Mouse (Mus musculus) cerebellum, postnatal 25 days (tissue): ENCODE results near the gene Szt2.

Experiments
- DNase-seq, 2 experiments: peaks; one replicate each; pipeline ENCODE4 v3.0.0; 2021; ENCODE audit warnings: mixed read lengths in 2 of 2

Gene Szt2

DNA sequence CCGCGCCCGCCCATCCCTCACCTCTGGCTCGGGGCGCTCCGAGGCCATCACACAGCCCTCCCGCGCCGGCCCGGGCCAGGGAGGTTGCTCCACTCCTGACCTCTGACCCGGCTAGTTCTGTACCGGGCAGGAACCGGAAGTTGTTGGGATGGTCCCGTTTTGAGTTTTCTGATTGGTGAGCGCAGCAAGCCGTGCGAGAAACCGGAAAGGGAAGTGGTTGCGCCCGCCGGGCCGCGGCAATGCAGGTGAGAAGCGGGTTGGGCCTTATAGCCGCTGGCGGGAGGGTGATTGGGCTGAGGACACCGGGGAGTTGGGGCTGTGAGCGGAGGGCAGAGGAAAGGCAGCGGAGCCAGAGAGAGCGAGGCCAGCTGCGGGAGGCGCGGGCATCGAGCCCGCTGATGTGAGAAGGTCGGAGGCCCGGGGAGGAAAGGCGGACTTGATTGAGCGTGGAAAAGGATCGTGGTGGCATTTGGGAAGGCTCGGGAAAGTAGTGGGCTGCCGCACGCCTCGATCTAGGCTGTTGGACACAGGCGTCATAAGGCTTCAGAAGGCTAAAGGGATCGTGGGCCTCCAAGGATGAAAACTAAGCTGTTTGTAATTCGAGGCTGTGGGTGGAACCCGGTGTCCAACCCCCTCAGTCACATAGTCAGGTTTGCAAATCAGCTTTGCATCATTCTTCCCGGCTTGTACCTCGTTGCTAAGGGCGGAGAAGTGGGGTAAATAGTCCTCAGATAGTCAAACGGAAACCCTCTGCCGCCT is at the start of gene Szt2, which contains the start of gene Med8:
Gene Szt2 (minus strand): TSS at position 132 of the 759 bp plus-strand sequence.
Gene Med8 (plus strand): TSS at position 196 of the 759 bp plus-strand sequence.
- peak; percentile 89 to 91 for DNase-seq

DNA sequence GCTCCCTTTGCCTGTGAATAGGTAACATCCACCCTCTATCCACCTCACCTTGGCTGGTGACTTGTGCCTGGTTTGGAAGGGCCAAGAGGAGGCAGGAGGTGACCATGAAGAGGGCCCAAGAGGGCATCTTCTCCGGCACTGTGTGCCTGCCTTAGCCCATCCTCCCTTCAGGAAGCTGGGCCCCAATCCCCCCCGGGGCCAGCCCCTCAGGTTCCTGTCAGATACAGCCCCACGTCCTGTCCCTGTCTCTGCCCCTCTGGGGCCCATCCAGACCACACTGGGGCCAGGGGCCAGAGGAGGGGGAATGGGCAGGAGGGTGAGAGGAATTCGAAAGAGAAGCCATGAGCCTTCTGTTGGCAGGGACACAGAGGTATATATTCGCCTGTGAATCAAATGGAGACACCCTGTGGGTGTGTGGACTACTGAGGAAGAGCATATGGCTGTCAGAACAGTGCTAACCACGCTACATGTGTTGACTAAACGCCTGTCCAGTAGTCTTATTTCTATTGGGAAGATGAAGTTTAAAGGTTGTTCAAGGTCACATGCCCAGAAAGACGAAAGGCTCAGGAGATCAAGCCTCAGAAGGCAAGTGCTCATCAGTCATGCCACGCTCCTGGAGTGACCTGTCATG is 48.4 kb upstream of the Szt2 start, which contains the start of gene Mpl:
Gene Mpl (minus strand): TSS at position 169 of the 631 bp plus-strand sequence.
- DNase-seq: no peak

DNA sequence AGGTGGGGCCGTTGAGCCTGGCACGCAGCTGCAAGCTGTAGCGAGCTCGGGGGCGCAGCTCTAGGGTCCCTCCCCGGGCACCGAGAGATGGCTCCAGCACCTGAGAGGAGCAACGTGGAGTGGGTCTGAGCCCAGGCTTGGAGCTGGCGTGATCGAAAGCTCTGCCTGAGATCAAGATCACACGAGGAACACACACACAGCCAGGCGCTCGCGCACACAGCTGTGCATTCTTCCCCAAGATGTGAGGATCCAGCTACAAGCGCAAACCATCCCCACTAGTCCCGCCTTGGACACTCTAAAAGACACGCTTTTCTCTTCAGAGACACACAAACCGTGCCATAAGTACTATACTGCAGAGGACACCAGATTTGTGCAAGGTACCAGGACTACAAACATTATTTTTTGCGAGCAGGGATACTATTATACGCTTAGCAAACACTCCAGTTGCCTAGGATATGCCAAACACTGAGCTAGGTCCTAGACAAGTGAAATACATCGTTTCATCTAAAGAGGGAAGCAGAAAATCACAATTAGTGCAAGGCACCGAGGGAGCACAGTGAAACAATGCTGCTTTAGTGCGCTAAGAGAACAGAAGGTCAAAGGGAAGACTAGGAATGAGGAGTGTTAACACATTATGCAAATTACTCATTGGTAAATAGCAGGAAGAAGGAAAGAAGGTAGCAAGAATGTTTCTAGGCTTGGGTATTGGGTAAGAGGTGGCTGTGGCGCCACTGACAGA is 37.5 kb upstream of the Szt2 start:
- no peak for DNase-seq

DNA sequence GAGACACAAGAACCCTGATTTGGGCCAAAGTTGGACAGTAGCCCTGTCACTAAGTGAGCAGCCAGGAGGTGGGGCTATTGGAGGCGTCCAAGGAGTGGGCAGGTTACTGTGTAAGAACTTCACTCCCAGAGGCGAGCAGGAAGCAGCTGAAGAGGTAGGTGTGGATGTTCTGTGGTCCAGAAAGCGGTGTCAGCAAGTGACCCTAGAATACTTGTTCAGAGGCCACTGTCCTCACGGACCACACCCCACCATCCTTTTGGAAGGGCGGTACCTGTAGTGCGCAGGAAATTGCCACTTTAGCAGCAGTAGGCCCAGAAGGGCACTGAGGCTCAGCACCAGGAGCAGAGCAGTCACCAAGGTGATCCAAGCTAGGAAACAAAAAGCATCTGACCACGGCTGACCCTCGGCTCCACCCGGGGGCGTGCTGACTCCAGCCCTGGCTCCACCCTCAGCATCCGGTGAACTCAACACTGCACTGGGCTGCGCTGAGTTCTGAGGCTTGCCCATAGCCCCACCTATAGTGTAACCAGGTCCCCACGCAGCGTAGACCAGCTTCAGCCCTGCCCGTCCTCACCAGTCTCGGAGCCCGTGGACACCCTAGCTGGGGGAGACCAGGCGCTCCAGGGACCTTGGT is 36.8 kb upstream of the Szt2 start:
- DNase-seq: peak; percentile 22 to 32

DNA sequence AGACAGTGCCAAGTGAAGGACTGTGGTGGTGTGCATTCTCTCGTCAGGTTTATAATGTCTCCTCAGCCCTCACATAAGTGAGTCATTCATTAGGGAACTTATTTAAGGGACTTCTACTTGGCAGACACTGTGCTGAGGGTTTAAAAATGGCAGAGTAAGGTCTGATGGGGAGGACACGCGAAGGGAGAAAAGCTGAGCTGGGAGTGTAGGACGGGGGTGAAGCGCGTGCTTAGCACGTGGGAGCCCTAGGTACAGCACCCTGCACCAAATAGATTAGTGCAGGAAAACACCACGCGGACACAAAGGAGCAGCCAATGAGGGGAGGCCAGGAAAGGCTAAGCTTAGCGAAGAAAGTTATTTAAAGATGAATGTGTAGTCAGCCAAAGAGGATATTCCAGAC is 36.0 kb upstream of the Szt2 start:
- DNase-seq: no peak

DNA sequence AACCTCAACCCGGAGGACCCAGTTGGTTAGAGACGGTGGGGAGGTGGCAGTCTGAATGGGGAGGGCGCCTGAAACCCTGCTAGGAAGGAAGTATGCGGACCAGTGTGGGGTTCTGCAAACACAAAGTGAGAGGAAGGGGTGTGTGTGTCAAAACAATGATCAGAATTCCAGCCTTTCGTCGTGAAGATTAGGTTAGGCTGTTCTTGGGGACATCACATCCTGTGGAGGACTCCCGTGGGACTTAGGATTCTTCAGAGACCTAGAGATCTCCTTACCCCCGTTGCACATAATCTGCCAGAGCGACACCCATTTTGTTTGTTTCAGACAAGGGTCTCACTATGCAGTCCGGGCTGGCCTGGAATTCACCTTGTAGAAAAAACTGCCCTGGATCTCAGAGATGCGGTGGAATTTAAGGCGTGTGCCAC is 28.8 kb upstream of the Szt2 start:
- peak in 1 of 2 experiments; percentile 15 for DNase-seq

DNA sequence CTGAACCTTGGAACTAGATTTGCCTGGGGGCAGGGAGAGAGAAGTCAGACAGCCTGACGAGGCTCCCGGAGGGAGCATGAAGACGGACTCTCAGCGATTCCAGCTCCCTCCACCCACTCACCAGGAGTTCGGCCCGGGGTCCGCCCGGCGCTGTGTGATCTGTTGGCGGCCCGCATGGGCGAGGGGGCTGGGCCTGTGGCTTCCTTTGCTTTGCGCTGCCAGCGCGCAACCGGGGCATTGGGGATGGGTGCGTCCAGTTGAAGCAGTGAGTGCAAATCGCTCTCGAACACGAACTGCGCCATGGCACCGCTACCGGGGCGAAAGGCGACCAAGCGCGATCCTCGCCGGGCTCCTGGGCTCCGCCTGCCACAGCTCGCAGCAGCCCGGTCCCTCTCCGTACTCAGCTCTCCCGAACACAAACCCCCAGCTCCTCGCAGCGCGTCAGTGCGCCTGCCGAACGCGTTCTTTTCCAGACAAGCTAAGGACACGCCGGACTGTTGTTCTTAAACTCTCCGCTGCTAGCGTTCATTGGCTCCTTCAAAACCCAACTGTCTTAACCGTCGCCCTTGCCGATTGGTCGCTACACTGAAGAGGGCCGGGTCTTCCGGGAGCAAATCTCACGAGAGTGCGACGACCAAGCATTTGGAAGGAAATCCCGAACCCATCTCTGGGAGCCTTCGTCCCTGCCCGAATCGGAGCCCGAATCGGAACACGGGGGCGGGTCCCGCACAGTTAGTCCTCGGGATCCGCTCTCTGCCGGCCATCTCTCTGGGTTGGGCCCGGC is 27.9 kb upstream of the Szt2 start, which contains the start of gene Cdc20:
Gene Cdc20 (minus strand): TSS at position 533 of the 784 bp plus-strand sequence.
- DNase-seq: peak; percentile 82 to 86

DNA sequence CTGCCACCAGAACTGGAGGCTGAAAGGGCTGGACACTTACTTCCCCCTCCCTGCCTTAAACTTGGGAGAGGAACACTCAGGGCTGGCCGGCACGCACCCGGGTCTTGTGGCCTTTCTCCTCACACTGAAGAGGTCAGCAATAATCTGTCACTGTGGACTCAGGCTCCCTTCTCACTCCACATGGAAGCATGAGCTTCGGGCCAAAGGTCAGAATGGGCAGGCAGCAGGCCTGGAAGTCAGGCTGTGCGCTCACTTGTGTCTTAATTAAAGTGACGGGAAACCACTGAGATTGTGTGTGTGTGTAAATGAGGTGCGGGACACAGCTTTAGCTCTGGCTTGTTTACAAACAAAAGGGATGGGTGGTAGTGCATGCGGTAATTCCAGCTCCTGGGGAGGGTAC is 23.3 kb upstream of the Szt2 start:
- no peak for DNase-seq

DNA sequence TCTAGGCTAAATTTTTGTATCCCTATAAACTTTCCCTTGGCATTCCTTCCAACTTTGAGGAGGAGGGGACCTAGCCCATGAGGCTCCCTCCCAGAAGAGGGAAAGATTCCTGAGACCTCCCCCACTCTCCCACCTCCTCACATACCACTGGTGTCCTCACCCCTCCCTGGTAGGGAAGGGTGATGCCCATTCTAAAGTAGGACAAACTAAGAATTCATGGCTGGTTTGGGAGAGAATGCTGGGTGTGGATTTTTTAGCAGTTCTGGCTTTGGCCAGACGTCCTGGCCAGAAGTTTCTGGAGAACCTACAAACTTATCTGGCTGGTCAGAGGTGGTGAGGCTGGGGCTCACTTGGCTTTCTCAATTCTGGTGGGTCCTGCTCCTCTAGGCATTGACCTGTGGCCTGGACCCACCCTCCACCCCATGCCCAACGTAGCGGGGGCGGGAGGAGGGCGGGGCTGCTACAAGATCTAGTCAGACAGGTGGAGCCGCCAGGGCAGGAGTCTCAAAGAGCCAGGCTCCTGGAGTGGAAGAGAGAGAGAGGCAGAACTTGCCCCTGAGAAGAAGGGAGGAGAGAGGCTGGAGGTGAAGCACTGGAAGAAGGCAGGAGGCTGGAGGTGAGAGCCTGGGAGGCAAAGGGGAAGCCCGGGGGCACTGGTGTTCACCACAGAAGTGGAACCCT is 20.3 kb upstream of the Szt2 start:
- DNase-seq: no peak

DNA sequence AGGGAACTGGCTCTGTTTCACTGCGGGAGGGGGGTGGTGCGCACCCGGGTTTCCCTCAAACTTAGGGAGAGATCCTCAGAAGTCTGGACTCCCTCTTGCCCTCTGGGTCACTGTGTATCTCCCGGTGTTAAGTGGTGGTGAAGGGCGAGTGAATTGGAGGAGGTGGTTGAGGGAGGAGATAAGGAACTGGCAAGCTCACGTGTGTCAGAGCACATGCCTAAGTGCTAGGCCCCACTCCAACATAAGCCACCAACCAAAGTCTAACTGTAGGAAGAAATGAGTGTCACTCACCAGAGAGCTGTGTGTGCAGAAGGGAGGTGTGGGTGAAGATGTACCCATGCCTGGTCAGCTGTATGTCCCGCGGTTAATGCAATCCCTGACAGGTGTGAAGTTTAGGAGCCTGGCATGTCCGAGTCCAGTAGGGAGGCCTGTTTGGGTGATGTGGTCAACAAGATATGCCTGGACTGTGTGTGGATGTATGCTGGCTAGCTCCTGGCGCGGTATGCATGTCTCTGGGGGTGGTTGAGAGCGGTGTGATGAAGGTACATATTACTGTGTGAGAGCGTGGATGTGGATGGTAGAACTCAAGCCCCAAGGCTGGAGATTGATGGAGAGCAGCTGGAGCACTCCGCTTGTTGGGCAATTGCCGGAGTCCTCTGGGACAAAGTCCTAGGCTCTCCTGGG is 19.6 kb upstream of the Szt2 start:
- DNase-seq: no peak

DNA sequence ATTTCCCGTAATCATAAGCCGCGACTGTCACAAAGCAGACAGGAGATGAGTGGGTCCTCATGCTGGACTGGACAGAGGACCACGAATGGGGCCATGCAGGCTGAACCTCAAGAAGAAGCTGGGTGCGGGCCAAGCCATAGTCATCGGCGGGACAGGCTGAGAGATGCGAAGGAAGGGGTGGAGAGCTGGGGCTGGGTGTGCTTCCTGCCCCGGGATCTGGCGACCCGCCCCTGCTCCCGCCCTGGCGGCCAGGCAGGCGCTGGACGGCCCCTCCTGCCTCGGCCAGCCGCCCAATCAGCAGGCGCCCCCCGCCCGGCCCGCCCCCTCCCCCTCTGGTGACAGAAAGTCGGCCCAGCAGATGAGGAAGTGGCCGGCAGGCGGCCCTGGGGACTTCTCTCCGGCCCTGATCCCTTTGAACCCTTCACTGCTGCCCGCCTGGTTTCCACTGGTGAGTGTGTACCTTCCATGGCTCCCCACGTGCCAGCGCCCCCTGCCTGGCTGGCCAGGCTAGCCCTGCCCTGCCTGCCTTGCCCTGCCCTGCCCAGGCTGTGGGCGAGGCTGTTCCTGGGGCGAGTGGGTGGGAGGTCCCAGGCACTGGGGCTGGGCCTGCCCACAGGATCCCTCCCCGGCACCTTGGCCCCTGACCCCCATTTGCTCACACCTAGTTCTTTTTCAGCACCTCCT is 18.8 kb upstream of the Szt2 start, which contains the start of gene Elovl1:
Gene Elovl1 (plus strand): TSS at position 326 of the 684 bp plus-strand sequence.
- peak; percentile 71 to 85 for DNase-seq

DNA sequence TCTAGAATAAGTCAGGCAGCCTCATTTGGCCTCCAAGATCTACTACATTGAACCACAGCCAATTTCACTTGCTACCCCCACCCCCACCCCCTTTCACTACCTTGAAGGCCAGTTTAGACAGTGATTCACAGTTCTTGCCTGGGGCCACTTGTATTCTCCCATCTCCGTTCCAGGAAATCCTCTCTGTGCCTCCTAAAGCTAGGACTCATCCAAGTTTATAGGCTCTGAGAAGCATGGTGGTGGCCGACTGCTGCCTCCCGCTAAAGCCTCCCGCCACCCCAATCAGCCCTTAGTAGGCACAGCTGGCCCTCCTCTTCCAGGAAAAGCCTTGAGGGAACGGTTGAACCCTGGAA is 18.3 kb upstream of the Szt2 start:
- no peak for DNase-seq

DNA sequence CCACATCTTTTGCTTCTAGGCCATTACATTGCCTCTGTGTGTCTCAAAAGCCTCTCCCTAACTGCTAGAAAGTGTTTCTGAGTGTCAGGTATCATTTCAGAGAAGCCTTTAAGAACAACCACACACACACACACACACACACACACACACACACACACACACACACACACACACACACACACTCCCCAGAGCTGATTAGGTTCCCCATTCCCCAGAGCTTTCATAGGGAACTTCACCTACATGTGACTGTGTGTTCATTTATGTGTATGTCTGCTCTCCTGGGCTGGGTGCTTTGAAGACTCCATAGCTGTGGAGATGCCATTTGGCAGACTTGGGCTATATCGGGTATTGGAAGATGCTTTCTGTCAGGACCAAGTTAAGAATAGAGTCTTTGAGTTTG is 16.3 kb upstream of the Szt2 start:
- DNase-seq: no peak

DNA sequence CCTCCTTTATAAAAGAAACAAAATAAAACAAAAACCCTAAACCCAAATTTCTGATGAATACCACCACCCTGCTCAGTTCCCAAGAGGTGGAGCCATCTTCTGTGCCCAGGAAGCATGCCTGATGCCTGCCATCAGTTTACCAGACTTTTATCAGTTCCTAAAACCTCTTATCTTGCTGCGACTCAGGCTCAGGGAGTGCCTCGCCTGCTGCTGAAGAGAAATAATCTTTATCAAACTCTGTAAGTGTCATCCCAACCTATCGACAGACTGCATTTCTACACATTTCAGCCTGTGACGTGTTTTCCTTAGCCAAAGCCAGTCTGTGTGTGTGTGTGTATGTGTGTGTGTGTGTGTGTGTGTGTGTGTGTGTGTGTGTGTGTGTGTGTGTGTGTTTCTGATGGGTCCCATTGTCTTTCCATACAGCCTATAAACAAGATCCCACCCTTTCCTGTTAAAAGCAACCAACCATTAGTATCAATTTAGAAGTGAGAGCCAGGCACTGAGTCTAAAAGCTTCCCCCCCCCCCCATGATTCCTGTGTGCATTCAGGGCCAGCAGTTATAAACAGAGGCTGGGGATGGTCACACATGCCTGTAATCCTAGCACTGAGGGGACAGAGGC is 15.6 kb upstream of the Szt2 start:
- DNase-seq: no peak

DNA sequence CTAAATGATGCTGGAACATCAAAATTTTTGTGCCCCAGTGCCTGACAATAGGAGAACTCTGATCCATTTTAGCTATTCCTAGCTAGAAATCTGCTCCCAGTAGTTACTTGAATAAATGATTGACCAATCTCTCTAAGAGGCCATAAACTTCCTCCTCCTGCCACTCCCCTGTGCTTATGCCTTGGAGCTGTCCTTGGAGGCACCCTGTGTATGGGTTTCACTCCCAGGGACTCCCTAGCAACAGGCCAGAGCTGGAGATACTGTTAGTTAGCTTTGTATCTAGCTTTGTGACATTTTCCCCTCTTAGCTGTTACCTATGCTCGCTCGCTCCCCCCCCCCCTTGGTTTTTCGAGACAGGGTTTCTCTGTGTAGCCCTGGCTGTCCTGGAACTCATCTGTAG is 12.3 kb upstream of the Szt2 start:
- DNase-seq: no peak

DNA sequence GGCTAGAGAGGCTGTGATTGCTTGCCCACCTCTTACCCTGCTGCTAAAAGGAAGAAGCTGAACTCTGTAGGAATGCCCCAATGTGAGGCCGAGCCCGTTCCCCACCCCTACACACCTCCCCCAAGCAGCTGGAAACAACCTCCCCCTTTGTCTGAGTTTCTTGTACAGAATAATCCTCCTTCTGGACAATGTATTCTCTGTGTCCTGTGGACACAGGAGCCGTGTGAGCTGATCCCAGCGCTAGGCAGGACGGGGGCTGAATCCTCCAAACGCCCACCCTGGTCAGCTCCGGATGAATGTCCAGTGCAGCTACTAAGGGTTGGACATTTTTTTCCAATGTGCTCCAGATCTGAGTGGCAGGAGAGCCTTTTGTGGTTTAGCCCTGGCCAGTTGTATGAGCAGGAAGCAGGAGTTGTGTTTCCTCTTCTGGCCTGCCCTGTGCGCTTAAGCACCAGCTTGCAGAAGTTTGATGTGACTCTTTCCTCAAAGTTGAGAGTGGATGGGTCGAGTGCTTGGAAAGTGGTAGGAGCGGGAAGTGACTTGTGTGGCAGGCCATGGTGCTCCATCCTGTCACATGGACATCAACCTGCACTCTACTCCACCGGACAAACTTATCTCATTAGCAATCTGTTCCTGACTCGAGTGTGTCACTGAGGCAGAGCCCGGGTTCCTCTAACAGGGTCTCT is 8.2 kb upstream of the Szt2 start:
- DNase-seq: no peak

DNA sequence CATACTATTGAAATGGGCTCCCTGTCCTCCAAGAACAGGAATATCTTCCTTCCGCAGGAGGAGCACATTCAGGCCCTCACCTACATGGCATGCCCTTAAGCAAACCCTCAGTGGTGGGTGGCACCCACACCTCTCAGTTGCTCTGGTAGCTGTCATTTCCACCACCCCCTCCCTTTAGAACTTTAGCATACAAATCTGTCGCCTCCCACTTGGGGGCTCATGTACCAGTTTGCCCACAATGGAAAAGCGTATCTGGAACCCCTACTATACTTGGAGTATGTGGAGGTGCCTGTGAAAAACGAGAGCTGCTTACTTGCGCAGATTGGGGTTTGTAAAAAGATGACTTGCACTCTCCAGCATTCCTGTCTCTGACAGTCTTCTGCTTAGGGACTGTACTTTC is 7.3 kb upstream of the Szt2 start:
- DNase-seq: no peak

DNA sequence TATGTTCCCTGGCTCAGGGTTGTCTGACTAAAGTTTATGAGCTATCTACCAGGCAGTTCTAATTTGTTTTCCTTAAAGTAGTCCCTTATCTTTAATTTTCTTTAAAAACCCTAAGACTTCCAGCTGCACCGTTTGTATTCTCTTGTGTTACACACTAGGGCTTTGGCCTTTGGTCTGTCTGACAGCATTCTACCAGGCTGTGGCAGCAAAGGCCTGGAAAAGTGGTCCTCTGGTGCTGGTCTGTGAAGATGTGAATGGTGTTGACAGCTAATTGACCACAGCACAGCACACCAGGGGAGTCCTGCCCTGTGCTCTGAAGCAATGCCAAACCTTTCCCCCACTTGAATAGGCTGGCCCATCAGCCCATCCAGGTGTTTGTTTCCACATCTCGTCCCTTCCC is 6.7 kb upstream of the Szt2 start:
- no peak for DNase-seq

DNA sequence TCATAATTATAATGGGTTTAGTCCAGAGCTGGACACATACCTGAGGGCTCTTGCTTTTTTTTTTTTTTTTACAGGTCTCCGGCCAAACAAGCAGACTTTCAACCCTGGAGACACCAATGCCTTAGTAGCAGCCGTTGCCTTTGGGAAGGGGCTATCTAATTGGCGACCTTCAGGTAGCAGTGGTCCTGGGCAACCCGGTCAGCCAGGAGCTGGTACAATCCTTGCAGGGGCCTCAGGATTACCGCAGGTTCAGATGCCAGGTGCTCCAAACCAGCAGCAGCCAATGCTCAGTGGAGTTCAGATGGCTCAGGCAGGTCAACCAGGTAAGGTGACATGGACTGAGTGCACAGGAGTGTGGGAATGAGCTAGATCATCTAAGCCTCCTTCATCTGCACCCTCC is 4.5 kb upstream of the Szt2 start:
- DNase-seq: peak; percentile 54 to 61
